Mouse (Mus musculus) bone marrow macrophage, adult 2 months (primary cell): ENCODE results near the gene Sigmar1. TPM values are rescaled to one million over a fixed set of nuclear protein-coding genes. Genes with fewer than 3 reads are reported as not detected.

Source experiments
- H3K27ac ChIP-seq: 2 replicates; pipeline ENCODE4 v1.5.1; 2012; ENCODE audit warnings: low read depth, low read length; ENCODE audit not compliant: insufficient read depth
- H3K4me1 ChIP-seq: 2 replicates; pipeline ENCODE4 v1.6.1; 2012; ENCODE audit warnings: low read length; ENCODE audit not compliant: control insufficient read depth, insufficient read depth
- H3K4me3 ChIP-seq: 2 replicates; pipeline ENCODE4 v1.5.1; 2012; ENCODE audit warnings: mild to moderate bottlenecking, low read length, moderate library complexity; ENCODE audit not compliant: insufficient read depth
- CTCF ChIP-seq: IDR thresholded peaks from 2 replicates; pipeline ENCODE4 v1.5.1; 2012; ENCODE audit warnings: low read depth, mild to moderate bottlenecking, low read length, moderate library complexity
- POLR2A ChIP-seq: IDR thresholded peaks from 2 replicates; pipeline ENCODE4 v1.6.1; 2012; ENCODE audit warnings: mild to moderate bottlenecking, low read depth, low read length, borderline replicate concordance
- polyA plus RNA-seq: library from polyadenylated mRNA; stranded (reverse); fragments of >200 nt; gene quantifications from 2 replicates; pipeline ENCODE4 v1.2.4, GENCODE M21; 2012; ENCODE audit not compliant: missing spikeins, insufficient read depth, insufficient read length

Gene Sigmar1
- polyA plus RNA-seq, 1 experiment: 60.0 TPM

DNA sequence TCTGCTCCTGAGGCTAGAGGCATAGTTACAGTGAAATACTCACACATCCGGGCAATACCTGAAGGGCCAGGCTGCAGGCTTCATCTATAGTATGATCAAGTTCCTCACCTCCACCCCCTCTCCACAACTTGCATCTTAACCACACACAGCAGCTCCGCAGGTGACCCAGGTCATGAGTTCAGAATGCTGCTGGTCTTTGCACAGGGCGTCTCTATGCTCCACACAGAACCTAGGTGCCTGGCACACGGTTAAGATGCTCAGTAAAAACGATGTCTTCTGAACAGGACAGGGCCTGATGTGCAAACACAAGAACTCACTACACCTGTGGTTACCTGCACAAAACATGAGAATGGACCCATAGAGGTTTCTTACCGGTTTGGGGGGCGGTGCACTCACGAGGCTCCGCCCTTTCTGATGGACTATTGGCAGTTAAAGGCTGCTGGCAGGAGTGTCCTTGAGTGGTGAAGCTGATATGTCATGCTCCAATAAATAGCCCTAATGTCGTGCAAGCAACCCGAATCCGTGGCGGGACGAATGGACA is 1.1 kb downstream of the Sigmar1 start, which contains the start of gene Galt:
Gene Galt (plus strand): TSS at position 432 of the 541 bp plus-strand sequence.
- H3K4me1 ChIP-seq: peaks cover 5% of the 10 kb centered on the region
- peak within 1 kb of the TSS; percentile 73 for H3K4me3 ChIP-seq
- no peak for TF ChIP-seq POLR2A
- H3K27ac ChIP-seq: peak within 1 kb of the TSS; percentile 71

DNA sequence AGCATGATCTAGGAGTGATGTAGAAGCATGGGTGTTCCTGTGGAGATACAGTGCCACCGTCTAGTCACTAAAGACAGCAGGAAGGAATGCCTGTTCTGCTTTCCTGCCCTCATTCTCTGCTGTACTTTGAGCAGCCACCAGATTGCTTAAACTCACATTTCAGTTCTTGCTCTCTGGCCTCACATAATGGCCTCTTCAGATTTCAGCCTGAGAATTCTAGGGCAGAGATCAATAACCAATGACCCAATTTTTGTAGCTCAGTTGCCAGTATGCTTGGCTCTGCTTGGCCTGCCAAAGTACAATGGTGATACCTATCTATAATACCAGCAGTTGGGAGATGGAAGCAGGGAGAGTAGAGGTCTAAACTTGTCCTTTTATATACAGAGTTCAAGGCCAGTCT is 10.9 kb downstream of the Sigmar1 start:
- H3K27ac ChIP-seq: no peak overlapping the region
- no peak for TF ChIP-seq POLR2A
- TF ChIP-seq CTCF: no peak
- no peak overlapping the region for H3K4me3 ChIP-seq
- no peaks in the 10 kb centered on the region; the same call in 1 of the 2 replicates for H3K4me1 ChIP-seq

DNA sequence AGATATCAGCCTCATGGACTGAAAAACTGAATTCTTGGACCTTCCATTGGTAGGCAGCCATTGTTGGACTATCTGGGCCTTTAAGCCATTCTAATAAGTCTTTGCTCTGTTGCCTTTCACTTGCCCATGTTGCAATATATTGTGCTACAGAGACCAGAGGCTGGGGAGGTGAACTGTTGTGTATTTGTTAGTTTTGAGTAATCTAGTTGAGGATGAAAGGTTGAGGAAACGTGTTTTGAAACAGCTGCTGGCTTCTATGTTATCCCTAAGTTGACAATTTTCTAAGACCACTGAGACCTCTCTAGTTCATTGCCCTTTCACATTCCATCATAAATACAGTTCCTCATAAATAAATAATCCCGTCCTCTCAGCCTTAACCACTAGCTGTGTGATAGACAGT is 11.8 kb downstream of the Sigmar1 start:
- H3K27ac ChIP-seq: no peak overlapping the region
- peaks cover 9% of the 10 kb centered on the region for H3K4me1 ChIP-seq
- no peak overlapping the region for H3K4me3 ChIP-seq
- TF ChIP-seq CTCF (no peak), POLR2A (no peak)

DNA sequence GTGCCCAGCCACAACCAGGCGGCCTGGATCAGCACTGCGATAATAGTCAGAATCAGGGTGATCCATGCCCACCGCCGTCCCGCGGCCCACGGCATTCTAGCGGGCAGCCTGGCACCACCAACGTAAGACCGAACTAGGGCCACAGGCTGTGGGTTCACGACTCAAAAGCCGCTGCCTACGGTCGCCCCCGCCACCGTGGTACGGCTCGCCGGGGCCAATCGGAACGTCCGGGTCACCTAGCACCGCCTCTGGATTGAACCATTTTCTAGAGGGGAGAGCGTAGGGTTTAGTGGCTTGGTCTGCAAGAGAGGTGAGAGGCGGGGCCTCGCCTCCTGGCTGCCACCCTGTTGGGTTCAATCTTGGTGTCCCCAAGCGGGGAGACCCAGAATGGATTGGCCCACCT is 14.8 kb downstream of the Sigmar1 start:
- H3K27ac ChIP-seq: peak overlapping the region; percentile 84
- peak overlapping the region; percentile 88 for H3K4me3 ChIP-seq
- H3K4me1 ChIP-seq: peaks cover 12% of the 10 kb centered on the region
- TF ChIP-seq POLR2A: no peak
- no peak for TF ChIP-seq CTCF

DNA sequence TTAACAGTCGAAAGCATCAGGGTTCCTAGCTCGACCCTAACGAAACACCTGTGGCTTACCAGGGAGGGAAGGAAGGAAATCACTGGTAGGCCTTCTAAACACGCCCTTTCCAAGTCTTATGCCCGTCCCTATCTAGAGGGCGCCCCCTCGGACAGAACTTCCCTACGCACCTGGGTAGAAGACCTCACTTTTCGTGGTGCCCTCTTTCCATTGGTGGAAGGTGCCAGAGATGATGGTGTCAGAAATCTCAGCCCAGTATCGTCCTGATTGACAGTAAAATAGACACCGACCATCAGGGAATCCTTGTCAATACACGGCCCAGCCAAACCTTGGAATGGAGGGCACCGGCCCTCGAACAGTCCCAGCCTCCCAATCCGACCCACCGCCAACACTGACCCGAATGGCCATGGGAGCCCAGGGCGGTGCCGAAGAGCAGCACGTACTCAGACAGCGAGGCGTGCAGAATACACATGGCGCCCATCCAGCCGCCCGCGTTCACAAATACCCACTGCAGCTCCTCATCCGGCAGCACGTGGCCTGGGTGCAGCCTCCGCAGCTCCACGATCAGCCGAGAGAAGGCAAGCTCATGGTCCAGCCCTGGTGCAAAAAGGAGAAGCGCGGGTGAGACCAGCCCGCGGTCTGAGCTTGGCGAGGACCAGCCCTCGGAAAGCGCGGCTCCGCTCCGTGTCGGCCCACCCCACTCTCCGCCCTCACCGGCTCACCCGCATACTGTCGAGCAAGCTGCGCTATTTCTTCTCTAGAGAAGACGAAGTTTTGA is 15.4 kb downstream of the Sigmar1 start:
- TF ChIP-seq CTCF (no peak), POLR2A (no peak)
- peak overlapping the region; percentile 84 for H3K27ac ChIP-seq
- peak overlapping the region; percentile 88 for H3K4me3 ChIP-seq
- H3K4me1 ChIP-seq: peaks cover 12% of the 10 kb centered on the region

DNA sequence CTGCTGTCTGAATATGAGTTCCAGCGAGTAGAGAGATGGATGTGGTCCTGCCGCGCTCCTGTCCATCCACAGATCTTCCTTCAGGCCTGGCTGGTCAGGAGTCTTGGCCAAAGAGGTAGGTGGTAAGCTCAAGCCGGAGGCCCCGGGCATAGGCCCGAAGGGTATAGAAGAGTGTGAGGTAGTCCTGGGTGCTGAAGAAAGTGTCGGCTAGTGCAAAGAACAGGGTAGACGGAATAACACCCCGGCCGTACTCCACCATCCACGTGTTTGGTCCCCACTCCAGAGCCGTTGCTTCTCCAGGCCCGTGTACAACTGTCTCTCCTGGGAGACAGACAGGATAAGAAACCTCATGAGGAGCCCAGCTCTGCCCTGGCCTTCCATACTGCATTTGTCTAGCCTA is 16.7 kb downstream of the Sigmar1 start:
- Histone ChIP-seq H3K27ac (no peak overlapping the region), H3K4me1 (peaks cover 12% of the 10 kb centered on the region), H3K4me3 (no peak overlapping the region; the same call in 1 of the 2 replicates)
- no peak for TF ChIP-seq POLR2A
- no peak for TF ChIP-seq CTCF

DNA sequence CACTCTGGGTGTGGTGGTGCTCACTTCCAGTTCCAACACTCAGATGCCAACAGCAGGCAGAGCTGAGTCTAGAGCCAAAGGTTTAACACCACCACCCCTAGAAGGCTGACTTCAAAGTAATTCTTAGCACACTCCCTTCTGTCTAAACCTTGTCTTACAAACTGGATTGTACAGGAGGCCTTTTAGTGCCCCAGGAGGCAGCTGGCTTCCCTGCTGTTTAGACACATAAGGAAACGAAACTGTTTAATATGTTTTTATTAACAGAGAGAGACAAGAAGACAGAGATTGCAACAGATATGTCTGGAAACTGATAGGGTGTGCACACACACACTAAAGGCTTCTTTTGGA is 17.7 kb downstream of the Sigmar1 start:
- TF ChIP-seq CTCF (no peak), POLR2A (no peak)
- Histone ChIP-seq H3K27ac (peak overlapping the region; percentile 35), H3K4me3 (no peak overlapping the region), H3K4me1 (peaks cover 12% of the 10 kb centered on the region)

DNA sequence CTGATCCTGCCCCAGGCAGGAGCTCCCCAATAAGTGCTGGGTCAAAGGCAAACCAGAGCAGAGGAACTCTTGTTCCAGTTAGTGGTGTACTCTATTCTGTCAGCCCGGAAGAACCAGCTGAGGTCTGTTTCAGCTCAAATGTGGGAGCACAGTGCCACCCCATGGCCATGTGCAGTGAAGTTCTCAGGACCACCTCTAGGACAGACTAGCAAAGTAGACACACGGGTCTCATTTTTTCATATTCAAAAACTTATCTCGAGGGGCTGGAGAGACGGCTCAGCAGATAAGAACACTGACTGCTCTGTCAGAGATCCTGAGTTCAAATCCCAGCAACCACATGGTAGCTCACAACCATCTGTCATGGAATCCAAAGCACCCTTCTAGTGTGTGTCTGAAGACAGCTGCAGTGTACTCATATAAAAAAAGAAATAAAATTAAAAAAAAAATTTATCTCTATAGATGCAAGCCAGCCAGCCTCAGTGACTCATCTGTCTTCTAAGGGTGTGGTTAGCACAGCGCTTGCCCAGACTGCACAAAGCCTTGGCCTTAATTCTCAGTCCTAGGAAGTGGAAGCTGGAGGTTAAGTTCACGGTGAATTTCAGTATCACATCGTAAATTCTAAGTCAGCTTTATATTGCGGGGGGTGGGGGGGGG is 18.2 kb downstream of the Sigmar1 start:
- TF ChIP-seq POLR2A (no peak), CTCF (peak; percentile 78)
- no peak overlapping the region for H3K4me3 ChIP-seq
- peaks cover 12% of the 10 kb centered on the region for H3K4me1 ChIP-seq
- H3K27ac ChIP-seq: 0 out of 2 replicates have a peak overlapping the region, but pooled peaks have one; percentile 35

DNA sequence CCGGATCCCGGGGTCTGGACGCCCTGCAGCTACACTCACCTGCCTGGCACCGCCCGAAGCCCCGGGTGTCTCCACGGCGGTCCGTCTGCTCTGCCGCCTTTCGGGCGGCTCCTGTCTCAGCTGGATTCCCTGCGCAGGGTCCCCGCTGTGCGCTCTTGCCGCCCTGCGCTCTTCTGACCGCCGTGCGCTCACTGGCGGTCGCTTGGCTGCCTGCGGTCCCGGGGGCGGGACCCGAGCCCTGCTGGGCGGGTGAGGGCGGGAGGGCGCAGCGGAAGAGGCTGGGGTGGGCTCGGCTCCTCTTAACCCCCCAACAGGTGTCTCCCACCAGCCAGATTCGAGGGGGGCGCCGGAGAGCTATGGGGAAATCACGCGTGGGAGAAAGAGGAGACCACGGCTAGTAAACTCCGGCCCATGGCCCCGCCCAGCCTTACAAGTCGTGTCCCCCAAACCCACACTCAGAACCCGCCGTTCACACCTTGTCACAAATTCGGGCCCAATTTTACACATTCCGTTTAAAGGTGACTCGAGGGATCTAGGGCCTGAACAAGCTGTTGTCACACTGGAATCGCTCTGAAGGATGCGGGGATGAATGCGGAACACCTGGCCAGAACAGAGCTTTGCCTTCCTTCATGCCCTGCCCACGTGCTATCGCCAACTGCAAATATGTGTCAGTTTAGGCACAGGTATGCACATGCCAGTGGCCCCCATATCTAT is 24.7 kb downstream of the Sigmar1 start, which contains the start of gene Arid3c:
Gene Arid3c (minus strand): TSS at position 91 of the 714 bp plus-strand sequence.
- H3K4me3 ChIP-seq: peak within 1 kb of the TSS; percentile 30
- TF ChIP-seq CTCF (no peak), POLR2A (no peak)
- no peak within 1 kb of the TSS for H3K27ac ChIP-seq
- 0 out of 2 replicates have a peak, but pooled peaks cover 2% of the 10 kb centered on the region for H3K4me1 ChIP-seq
